Mouse (Mus musculus) gastrocnemius, adult 2 months (tissue): Measurements from ENCODE around the gene Tifab. TPM values are rescaled to one million over a fixed set of nuclear protein-coding genes. Genes with fewer than 3 reads are reported as not detected.
A peak's percentile ranks its signal among the peaks of the same experiment; 100 is the strongest.

Experiments
- DNase-seq: peaks from one replicate; pipeline ENCODE4 v3.0.0; 2022
- H3K27ac ChIP-seq: fragments of 200-600 bp; 2 replicates; pipeline ENCODE4 v1.8.1; 2022; ENCODE audit warnings: mild to moderate bottlenecking
- H3K4me3 ChIP-seq: fragments of 200-600 bp; 2 replicates; pipeline ENCODE4 v1.8.1; 2022; ENCODE audit warnings: mild to moderate bottlenecking, moderate library complexity
- CTCF ChIP-seq: fragments of 200-600 bp; IDR thresholded peaks from 2 replicates; pipeline ENCODE4 v1.8.1; 2022; ENCODE audit warnings: antibody characterized with exemption, mild to moderate bottlenecking, moderate library complexity
- intact Hi-C: fragments of 180-260 bp; cut with DNase I; formaldehyde crosslinking; loops from one replicate; pipeline ENCODE4 v1.15.1; 2025
- total RNA-seq, 2 experiments: library from RNA; stranded (reverse); gene quantifications; 2 replicates each; pipeline ENCODE4 v1.2.3; 2021

Gene Tifab
- total RNA-seq, 2 experiments from 2014 or later: 0.18 to 0.28 TPM

- H3K4me3 ChIP-seq: peak overlapping the region; percentile 50
- peak; percentile 71 for DNase-seq
- H3K27ac ChIP-seq: peak overlapping the region; percentile 54
- TF ChIP-seq CTCF: peak; percentile 80
- intact Hi-C loops: loop anchor here (1.0 to 10.0 kb wide), 3 partner anchors 16 to 177 kb away; no protein-coding TSS in a partner anchor
Observed at GRCm38 (mm10) chr13:56151404-56152226, 27.1 kb downstream of the Tifab start.

GRCm38 (mm10) chr13:56145523-56145922, 33.2 kb downstream of the Tifab start:
- Histone ChIP-seq H3K4me3 (no peak overlapping the region), H3K27ac (no peak overlapping the region)
- intact Hi-C loops: loop anchor here (5.0 kb wide), 1 partner anchor 47 kb away; no protein-coding TSS in a partner anchor
- TF ChIP-seq CTCF: peak; percentile 61
- DNase-seq: peak; percentile 61

GRCm38 (mm10) chr13:56144021-56144420, 34.7 kb downstream of the Tifab start:
- DNase-seq: no peak
- intact Hi-C loops: no loop called here
- Histone ChIP-seq H3K27ac (no peak overlapping the region), H3K4me3 (no peak overlapping the region)
- TF ChIP-seq CTCF: no peak

- DNase-seq: no peak
- Histone ChIP-seq H3K4me3 (no peak overlapping the region), H3K27ac (no peak overlapping the region)
- intact Hi-C loops: no loop called here
- TF ChIP-seq CTCF: no peak
Observed at GRCm38 (mm10) chr13:56143151-56143513, 35.6 kb downstream of the Tifab start.

GRCm38 (mm10) chr13:56142382-56143150, 36.1 kb downstream of the Tifab start:
- intact Hi-C loops: no loop called here
- DNase-seq: no peak
- H3K4me3 ChIP-seq: no peak overlapping the region
- no peak overlapping the region for H3K27ac ChIP-seq
- TF ChIP-seq CTCF: no peak

GRCm38 (mm10) chr13:56139167-56139751, 39.4 kb downstream of the Tifab start:
- Histone ChIP-seq H3K27ac (no peak overlapping the region), H3K4me3 (no peak overlapping the region)
- DNase-seq: no peak
- intact Hi-C loops: no loop called here
- no peak for TF ChIP-seq CTCF

GRCm38 (mm10) chr13:56136200-56136599, 42.5 kb downstream of the Tifab start, which contains the start of gene H2afy:
Gene H2afy, minus strand, starts transcription at chr13:56136361.
- intact Hi-C loops: no loop called here
- peak within 1 kb of the TSS; percentile 97 for H3K27ac ChIP-seq
- TF ChIP-seq CTCF: no peak
- DNase-seq: no peak
- H3K4me3 ChIP-seq: peak within 1 kb of the TSS; percentile 98

GRCm38 (mm10) chr13:56135231-56136052, 43.2 kb downstream of the Tifab start:
- Histone ChIP-seq H3K4me3 (peak overlapping the region; percentile 98), H3K27ac (peak overlapping the region; percentile 97)
- peak; percentile 95 for DNase-seq
- intact Hi-C loops: loop anchor here (1.0 kb wide), 1 partner anchor 16 kb away; no protein-coding TSS in a partner anchor
- no peak for TF ChIP-seq CTCF

- H3K27ac ChIP-seq: peak overlapping the region; percentile 97
- H3K4me3 ChIP-seq: peak overlapping the region; percentile 98
- DNase-seq: peak; percentile 62
- intact Hi-C loops: loop anchor here (1.0 kb wide), 1 partner anchor 17 kb away; no protein-coding TSS in a partner anchor
- TF ChIP-seq CTCF: no peak
Observed at GRCm38 (mm10) chr13:56134631-56135181, 44.0 kb downstream of the Tifab start.

- TF ChIP-seq CTCF: no peak
- no peak for DNase-seq
- intact Hi-C loops: no loop called here
- Histone ChIP-seq H3K4me3 (peak overlapping the region; percentile 98), H3K27ac (peak overlapping the region; percentile 97)
Observed at GRCm38 (mm10) chr13:56134031-56134430, 44.7 kb downstream of the Tifab start.

GRCm38 (mm10) chr13:56132941-56133340, 45.7 kb downstream of the Tifab start:
- peak; percentile 49 for DNase-seq
- peak overlapping the region; percentile 98 for H3K4me3 ChIP-seq
- peak overlapping the region; percentile 97 for H3K27ac ChIP-seq
- no peak for TF ChIP-seq CTCF
- intact Hi-C loops: loop anchor here (2.0 kb wide), 1 partner anchor 14 kb away; no protein-coding TSS in a partner anchor
